Mouse (Mus musculus) stomach, embryonic 14.5 days (tissue): Measurements from ENCODE around the gene Rab11fip5. TPM values are rescaled to one million over a fixed set of nuclear protein-coding genes. Genes with fewer than 3 reads are reported as not detected.

Experiments used
- ATAC-seq: fragments of 200-750 bp; cut with Nextera tagmentation; 2 replicates; pipeline ENCODE4 v1.8.0; 2017; ENCODE audit warnings: low read depth, moderate TSS enrichment; ENCODE audit not compliant: insufficient number of reproducible peaks, insufficient read depth, low FRiP score
- H3K27ac ChIP-seq: fragments of 300-500 bp; sonication (generic); 2 replicates; pipeline ENCODE4 v1.5.1; 2014; ENCODE audit warnings: mild to moderate bottlenecking, low read length, moderate library complexity, mixed read lengths
- H3K27me3 ChIP-seq: fragments of 300-500 bp; sonication (generic); 2 replicates; pipeline ENCODE4 v1.6.1; 2014; ENCODE audit warnings: low read length, control low read depth, mixed read lengths; ENCODE audit not compliant: control insufficient read depth, insufficient read depth
- H3K36me3 ChIP-seq: fragments of 300-500 bp; sonication (generic); 2 replicates; pipeline ENCODE4 v1.6.1; 2014; ENCODE audit warnings: mild to moderate bottlenecking, control low read depth, low read length, moderate library complexity, mixed read lengths; ENCODE audit not compliant: control insufficient read depth, insufficient read depth
- H3K4me1 ChIP-seq: fragments of 300-500 bp; sonication (generic); 2 replicates; pipeline ENCODE4 v1.6.1; 2014; ENCODE audit warnings: low read length, control low read depth, mixed read lengths; ENCODE audit not compliant: control insufficient read depth, insufficient read depth
- H3K4me2 ChIP-seq: fragments of 300-500 bp; sonication (generic); replicated peaks from 2 replicates; pipeline ENCODE4 v1.6.1; 2014; ENCODE audit warnings: low read depth, low read length, control low read depth
- H3K4me3 ChIP-seq: fragments of 300-500 bp; sonication (generic); 2 replicates; pipeline ENCODE4 v1.5.1; 2014; ENCODE audit warnings: low read depth, low read length, control low read depth
- H3K9ac ChIP-seq: fragments of 300-500 bp; sonication (generic); replicated peaks from 2 replicates; pipeline ENCODE4 v1.6.1; 2014; ENCODE audit warnings: low read depth, mild to moderate bottlenecking, control low read depth, low read length, moderate library complexity, mixed read lengths
- H3K9me3 ChIP-seq: fragments of 300-500 bp; sonication (generic); 2 replicates; pipeline ENCODE4 v1.6.1; 2016; ENCODE audit warnings: low read depth, low read length, control low read depth; ENCODE audit not compliant: control insufficient read depth
- WGBS: fragments of 180-500 bp; shearing (Covaris S2); extraction: QIAGEN DNeasy Blood & Tissue Kit; methylation state at CpG from one replicate; pipeline ENCODE4 v1.1.7; 2014; 5-methylcytosine and 5-hydroxymethylcytosine counted together
- polyA plus RNA-seq: library from polyadenylated mRNA; unstranded; fragments of >200 nt; fragmentation: Nextera tagmentation; extraction: Ambion mirVana; gene quantifications from 2 replicates; pipeline ENCODE4 v1.2.1, GENCODE M21; 2014

The Rab11fip5 gene
- polyA plus RNA-seq, 1 experiment from 2014 or later = 8.3 TPM

DNA sequence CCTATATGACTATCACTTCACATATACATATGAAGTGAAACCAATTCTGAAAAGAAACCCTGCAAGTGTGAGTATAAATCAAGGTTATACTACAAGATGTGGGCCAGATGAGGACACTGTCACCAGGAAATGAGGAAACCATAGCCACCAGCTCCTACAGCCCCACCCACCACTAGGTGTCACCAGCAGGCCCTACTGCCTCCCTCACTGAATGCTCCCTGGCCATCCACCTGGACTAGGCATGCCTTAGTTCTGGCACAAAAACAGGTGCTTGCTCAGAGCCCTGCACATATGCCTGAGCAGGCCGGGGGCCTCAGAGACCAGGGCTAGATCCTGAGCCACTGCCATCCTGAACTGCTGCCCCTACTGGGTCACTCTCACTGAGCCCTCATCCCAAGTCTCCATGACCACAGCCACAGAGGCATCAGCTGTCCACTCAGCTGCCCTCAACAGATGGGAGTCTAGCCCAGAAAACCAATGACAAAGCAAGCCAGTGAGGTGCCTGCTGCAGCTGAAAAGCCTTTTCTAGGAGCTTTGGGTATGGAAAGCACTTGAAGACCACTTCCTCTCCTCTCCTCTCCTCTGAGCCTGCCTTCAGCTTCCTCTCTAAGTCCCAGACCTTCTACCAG lies 35.0 kb downstream of the Rab11fip5 start:
- no peak overlapping the region for H3K4me3 ChIP-seq
- H3K36me3 ChIP-seq = peaks cover 5% of the 10 kb centered on the region; the same call in 1 of the 2 replicates
- H3K9ac ChIP-seq = no peak overlapping the region
- no peak for ATAC-seq
- WGBS = 73% methylated on average over 1 of the region's 1 CpGs
- H3K9me3 ChIP-seq = no peaks in the 10 kb centered on the region
- H3K4me1 ChIP-seq = no peaks in the 10 kb centered on the region
- H3K27ac ChIP-seq = no peak overlapping the region
- no peaks in the 10 kb centered on the region for H3K27me3 ChIP-seq
- H3K4me2 ChIP-seq = no peak overlapping the region

DNA sequence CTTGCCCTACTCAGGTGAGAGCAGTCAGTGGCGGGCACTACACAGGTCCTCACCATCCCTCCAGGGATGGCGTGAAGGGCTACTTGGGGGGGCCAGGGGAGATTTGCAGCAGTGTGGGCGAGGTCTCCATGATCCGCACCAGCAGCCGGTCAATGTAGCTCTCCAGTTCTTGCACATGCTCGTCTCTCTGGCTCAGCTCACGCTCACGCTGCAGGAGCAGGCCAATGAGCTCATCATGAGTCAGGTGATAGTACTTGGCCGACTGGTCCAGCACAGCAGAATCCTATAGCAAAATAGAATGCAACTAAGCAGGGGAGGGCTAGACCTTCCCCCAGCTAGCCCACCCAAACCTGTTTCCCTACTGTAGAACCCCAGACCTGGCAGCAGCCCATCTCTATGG lies 37.5 kb downstream of the Rab11fip5 start:
- no peaks in the 10 kb centered on the region for H3K9me3 ChIP-seq
- H3K9ac ChIP-seq = no peak overlapping the region
- H3K4me1 ChIP-seq = peaks cover under 1% of the 10 kb centered on the region; the same call in 1 of the 2 replicates
- H3K27me3 ChIP-seq = no peaks in the 10 kb centered on the region
- ATAC-seq = no peak
- no peak overlapping the region for H3K27ac ChIP-seq
- H3K4me2 ChIP-seq = no peak overlapping the region
- WGBS = 82% methylated on average over 9 of the region's 9 CpGs
- H3K4me3 ChIP-seq = no peak overlapping the region
- H3K36me3 ChIP-seq = peaks cover 5% of the 10 kb centered on the region; the same call in 1 of the 2 replicates

DNA sequence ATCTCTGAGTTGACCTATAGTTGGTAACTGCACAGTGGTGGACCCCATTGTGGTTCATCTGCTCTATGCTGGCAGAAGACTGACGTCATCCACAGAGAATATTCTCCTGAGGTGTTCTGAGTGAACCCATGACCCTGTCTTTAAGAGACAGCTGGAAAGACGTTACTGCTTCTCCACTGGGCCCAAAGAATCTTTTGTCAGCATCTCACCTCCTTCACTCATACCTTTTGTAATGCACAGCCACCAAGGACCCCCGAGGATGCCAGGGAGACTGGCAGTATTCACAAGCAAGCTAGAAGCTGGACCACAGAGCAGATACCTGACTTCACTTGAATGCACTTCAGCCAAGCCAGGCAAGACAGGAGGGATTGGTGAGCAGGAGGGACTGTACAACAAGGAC lies 39.1 kb downstream of the Rab11fip5 start:
- no peaks in the 10 kb centered on the region for H3K36me3 ChIP-seq
- peaks cover 7% of the 10 kb centered on the region; the same call in 1 of the 2 replicates for H3K4me1 ChIP-seq
- H3K4me3 ChIP-seq = no peak overlapping the region
- H3K27me3 ChIP-seq = no peaks in the 10 kb centered on the region
- ATAC-seq = no peak
- no peaks in the 10 kb centered on the region for H3K9me3 ChIP-seq
- H3K27ac ChIP-seq = no peak overlapping the region
- WGBS = 65% methylated on average over 3 of the region's 3 CpGs
- no peak overlapping the region for H3K4me2 ChIP-seq
- no peak overlapping the region for H3K9ac ChIP-seq

DNA sequence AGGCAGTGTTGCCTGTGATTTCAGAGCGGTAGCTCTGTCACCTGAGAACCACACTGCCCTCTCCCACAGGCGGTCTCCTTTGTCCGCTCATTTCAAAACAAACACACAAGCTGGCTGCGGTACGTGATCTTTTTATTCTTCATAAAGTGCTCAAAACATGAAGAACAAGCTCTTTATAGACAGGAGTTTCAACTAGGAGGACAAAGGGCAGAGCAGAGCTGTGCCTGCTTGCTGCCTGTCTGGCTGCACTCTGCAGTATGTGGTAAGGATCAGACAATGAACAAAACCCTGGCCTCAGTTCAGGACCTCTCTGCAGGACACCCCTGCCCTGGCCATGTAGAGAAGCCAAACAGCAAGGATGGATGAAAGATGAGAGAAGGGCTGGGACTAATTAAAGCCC lies 39.6 kb downstream of the Rab11fip5 start:
- no peak overlapping the region for H3K27ac ChIP-seq
- H3K36me3 ChIP-seq = no peaks in the 10 kb centered on the region
- ATAC-seq = no peak
- H3K4me1 ChIP-seq = peaks cover 7% of the 10 kb centered on the region; the same call in 1 of the 2 replicates
- H3K4me2 ChIP-seq = no peak overlapping the region
- no peaks in the 10 kb centered on the region for H3K9me3 ChIP-seq
- 68% methylated on average over 5 of the region's 5 CpGs for WGBS
- no peak overlapping the region for H3K9ac ChIP-seq
- no peaks in the 10 kb centered on the region for H3K27me3 ChIP-seq
- H3K4me3 ChIP-seq = no peak overlapping the region

DNA sequence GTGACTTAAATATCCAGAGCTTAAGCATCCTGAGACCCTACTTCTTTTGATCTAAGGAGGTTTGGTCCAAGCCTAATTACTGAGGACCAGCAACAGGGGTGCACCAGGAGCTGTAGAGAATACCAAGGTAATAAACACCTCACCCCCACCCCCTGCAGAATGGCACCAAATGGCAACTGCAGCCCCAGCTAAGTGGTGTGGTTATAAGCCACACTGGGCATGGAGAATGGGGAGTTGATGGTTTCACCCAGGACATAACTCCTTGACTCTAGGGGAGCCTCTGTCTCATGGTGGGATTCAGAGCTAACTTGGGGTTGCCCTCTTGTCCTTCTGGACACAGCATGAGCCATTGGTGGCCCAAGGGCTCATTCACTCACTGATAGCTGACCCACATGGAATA lies 40.2 kb downstream of the Rab11fip5 start:
- H3K4me1 ChIP-seq = peaks cover 7% of the 10 kb centered on the region; the same call in 1 of the 2 replicates
- H3K36me3 ChIP-seq = no peaks in the 10 kb centered on the region
- no peaks in the 10 kb centered on the region for H3K27me3 ChIP-seq
- H3K4me3 ChIP-seq = no peak overlapping the region
- no peak for ATAC-seq
- H3K9me3 ChIP-seq = no peaks in the 10 kb centered on the region
- no peak overlapping the region for H3K27ac ChIP-seq
- peak overlapping the region; percentile 96; the same call in 1 of the 2 replicates for H3K4me2 ChIP-seq
- no peak overlapping the region for H3K9ac ChIP-seq

DNA sequence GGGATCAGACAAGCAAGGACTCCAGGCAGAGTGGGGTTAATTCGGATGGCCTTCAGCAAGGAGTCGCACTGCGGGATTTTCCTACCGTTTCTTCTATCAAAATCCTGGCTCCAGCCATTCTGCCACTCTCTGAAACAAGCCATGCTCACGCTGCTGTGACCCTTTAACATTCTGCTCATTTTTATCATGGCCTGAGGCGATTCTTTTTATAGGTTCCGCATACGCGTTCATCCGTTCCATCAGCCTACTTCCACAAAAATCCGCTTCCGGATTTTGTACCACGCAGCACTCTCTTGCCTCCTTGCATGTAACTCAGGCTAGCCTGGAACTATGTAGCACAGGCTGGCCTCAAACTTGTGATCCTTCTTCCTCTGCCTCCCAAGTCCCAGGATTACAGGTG lies 40.7 kb downstream of the Rab11fip5 start:
- no peaks in the 10 kb centered on the region for H3K36me3 ChIP-seq
- H3K4me2 ChIP-seq = peak overlapping the region; percentile 96
- H3K9me3 ChIP-seq = no peaks in the 10 kb centered on the region
- peak overlapping the region; percentile 92; the same call in 1 of the 2 replicates for H3K27ac ChIP-seq
- H3K4me1 ChIP-seq = peaks cover 7% of the 10 kb centered on the region; the same call in 1 of the 2 replicates
- H3K27me3 ChIP-seq = no peaks in the 10 kb centered on the region
- H3K9ac ChIP-seq = peak overlapping the region; percentile 30; the same call in 1 of the 2 replicates
- WGBS = under 1% methylated on average over 13 of the region's 13 CpGs
- peak overlapping the region; percentile 74 for H3K4me3 ChIP-seq
- ATAC-seq = no peak

DNA sequence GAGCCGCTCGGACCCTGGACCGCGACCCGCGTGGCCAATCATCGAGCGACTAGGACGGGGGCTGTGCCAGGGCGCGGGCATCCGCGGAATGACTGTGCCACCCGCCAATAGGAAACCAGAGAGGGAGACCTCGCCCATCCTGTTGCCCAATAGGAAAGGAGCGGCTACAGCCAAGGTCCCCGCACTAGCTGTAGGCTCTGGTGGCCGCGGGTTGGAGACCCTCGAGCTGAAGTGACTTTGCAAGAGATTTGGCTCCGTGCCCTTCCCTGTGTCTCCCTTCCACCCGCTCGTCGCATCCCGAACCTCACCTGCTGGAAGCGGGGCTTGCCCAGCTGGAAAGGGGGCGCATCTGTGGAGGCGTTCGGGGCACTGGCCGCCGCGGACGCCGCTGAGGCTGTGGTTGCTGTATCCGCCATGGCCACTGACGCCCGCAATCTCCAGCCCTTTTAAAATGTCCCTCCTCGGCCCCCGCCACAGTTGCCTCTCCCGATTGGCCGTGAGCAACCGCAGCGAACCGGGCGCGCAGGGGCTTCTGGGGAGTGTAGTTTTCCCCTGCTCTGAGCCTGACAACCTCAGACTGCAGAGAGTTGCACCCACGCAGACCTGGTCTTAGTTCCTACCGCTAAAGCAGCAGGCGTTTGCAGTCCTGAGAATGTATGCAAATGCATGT lies 41.3 kb downstream of the Rab11fip5 start, which contains the start of gene Sfxn5:
Gene Sfxn5, minus strand, starts transcription at position 423 of the 670 bp plus-strand sequence.
- under 1% methylated on average over 49 of the region's 49 CpGs for WGBS
- peaks cover 7% of the 10 kb centered on the region; the same call in 1 of the 2 replicates for H3K4me1 ChIP-seq
- peak within 1 kb of the TSS; percentile 96 for H3K4me2 ChIP-seq
- H3K27ac ChIP-seq = peak within 1 kb of the TSS; percentile 92
- H3K9me3 ChIP-seq = no peaks in the 10 kb centered on the region
- ATAC-seq = peak; percentile 95
- peak within 1 kb of the TSS; percentile 74 for H3K4me3 ChIP-seq
- H3K27me3 ChIP-seq = no peaks in the 10 kb centered on the region
- H3K36me3 ChIP-seq = no peaks in the 10 kb centered on the region
- peak within 1 kb of the TSS; percentile 48 for H3K9ac ChIP-seq

DNA sequence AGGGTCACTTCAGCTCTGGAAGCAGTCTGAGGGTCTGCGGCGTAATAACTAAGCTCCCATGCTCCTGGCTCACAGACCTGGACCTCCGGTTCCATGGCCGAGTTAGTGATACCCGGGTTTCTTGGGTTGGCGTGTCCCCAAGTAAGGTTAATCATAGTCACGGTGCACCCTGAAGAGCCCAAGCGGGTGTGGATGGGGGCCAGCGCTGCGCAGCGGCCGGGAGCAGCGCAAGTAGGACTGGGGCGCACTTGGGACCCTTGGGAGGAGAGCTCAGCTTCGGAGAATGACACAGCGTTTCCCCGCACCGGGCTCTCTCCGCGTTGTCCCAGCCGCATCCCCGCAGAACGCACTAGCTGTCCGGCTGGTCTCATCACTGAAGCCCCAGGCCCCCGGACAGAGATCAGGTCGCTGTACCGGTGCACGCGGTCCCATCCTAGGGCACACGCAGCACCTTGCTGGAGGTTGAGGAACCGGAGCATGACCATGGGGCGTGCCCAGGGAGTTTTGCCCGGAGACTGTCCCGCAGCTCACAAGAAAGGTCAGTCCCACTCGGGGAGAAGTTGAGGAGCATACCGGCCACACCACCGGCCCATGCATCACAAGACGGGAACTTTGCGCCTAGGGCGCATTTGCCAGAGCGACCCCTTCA lies 42.0 kb downstream of the Rab11fip5 start:
- H3K4me3 ChIP-seq = peak overlapping the region; percentile 74
- no peaks in the 10 kb centered on the region for H3K9me3 ChIP-seq
- no peaks in the 10 kb centered on the region for H3K27me3 ChIP-seq
- peak overlapping the region; percentile 96 for H3K4me2 ChIP-seq
- peak overlapping the region; percentile 39; the same call in 1 of the 2 replicates for H3K27ac ChIP-seq
- H3K4me1 ChIP-seq = peaks cover 7% of the 10 kb centered on the region; the same call in 1 of the 2 replicates
- ATAC-seq = peak; percentile 24
- WGBS = under 1% methylated on average over 41 of the region's 41 CpGs
- peak overlapping the region; percentile 48 for H3K9ac ChIP-seq
- H3K36me3 ChIP-seq = no peaks in the 10 kb centered on the region
